Mouse (Mus musculus): ENCODE data around the gene Yipf1.

Yipf1 gene

GRCm38 (mm10) chr4:107372304-107372703 is 58.1 kb downstream of the Yipf1 start:
- DNase-seq (ENCODE audit: low spot score in 2 of 2): no peak

DNA sequence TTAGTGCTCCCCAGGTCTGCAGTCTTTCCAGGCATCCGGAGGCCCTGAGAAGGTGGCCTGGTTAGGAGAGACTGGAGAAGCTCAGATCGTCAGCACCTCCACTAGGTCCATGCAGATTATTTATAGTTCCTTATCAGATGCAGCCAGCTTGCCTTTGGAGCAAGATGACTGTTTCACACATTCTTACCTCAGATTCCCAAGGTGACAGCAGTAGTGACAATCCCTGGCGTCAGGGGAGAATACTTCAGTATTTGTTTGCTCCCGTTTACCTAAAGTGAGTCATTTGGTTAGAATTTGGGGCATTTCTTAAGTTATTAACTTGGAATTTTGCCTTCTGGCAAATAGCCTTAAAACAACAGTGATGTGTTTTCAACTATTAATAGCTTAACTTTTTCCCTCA is 60.5 kb downstream of the Yipf1 start:
- DNase-seq (ENCODE audit: low spot score in 2 of 2): no peak

DNA sequence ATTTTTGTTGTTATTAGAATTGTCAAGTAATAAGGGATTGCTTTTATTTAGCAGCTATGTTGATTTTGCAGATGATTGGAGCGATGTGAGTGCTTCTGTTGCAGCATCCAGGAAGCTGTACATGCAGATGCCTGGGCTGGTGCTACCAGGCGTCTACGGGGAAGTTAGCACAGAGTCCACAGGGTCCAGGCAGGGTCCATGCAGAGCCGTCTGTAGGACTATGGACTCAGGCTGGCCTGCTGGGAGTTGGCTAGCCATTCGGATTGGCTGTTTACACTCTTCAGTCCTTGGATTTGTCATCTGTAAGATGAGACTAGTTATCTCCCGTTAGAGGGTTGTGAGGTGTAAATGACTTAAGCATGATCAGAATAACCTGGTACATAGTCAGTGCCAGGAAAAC is 64.8 kb downstream of the Yipf1 start:
- no peak for DNase-seq (ENCODE audit: low spot score in 2 of 2)

DNA sequence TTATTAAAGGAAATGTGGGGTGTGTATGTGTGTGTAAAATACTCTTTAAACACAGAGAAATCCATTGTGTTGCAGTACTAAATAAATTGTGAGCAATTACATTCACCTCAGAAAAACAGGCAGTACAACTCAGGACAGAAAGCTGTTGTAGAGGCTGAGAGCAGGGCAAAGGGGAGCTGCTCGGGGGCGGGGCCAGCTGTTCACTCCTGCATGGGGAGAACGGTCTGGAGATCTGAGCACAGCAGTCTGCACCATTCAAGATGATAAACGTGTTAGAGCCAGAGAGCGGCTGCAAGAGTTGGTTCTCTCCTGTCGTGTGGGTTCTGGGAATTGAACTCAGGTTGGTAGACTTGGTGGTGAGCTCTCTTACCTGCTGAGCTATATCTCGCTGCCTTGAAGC is 66.7 kb downstream of the Yipf1 start:
- DNase-seq (ENCODE audit: low spot score in 2 of 2): no peak

GRCm38 (mm10) chr4:107387038-107387437 is 72.9 kb downstream of the Yipf1 start:
- DNase-seq (ENCODE audit: low spot score in 2 of 2): no peak

- no peak for DNase-seq (ENCODE audit: low spot score in 2 of 2)
Observed at GRCm38 (mm10) chr4:107387465-107387864, 73.3 kb downstream of the Yipf1 start.

- no peak for DNase-seq (ENCODE audit: low spot score in 2 of 2)
Observed at GRCm38 (mm10) chr4:107388291-107388690, 74.1 kb downstream of the Yipf1 start.

GRCm38 (mm10) chr4:107389345-107389744 is 75.2 kb downstream of the Yipf1 start:
- no peak for DNase-seq (ENCODE audit: low spot score in 2 of 2)

GRCm38 (mm10) chr4:107393771-107394170 is 79.6 kb downstream of the Yipf1 start:
- no peak for DNase-seq (ENCODE audit: low spot score in 2 of 2)
